Mouse (Mus musculus) testis, postnatal 14 days (tissue): ENCODE data around the gene Abi2.
"Not testable (repeated sequence)": the region's sequence is repeated elsewhere in the genome, so short reads cannot be mapped to it uniquely, and the experiment has no call there.

ENCODE experiments used
- DNase-seq: peaks from one replicate; pipeline ENCODE4 v3.0.0; 2021; ENCODE audit warnings: low spot score

Abi2 gene

GRCm38 (mm10) chr1:60409168-60409828 is at the start of gene Abi2:
Abi2 (plus strand) TSS chr1:60409619.
- peak; percentile 92 for DNase-seq

DNA sequence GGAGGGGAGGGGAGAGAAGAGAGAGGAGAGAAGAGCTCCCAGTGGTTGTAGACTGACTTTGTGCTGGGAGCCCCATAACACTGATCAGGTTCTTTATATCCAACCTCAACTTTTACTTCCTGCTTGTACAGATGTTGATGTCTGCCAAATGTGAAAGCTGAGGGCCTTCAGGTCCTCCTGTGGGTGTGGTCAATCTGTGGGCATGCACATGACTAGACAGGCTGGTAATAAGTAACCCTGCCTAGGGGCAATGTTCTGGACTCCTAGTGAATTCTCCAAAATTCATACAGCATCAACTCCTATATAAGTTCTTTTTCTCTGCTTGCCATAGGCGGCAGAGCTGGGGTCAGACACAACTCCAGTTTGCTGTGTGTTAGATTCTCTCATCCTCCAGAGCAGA is 47.8 kb upstream of the Abi2 start:
- no peak for DNase-seq

DNA sequence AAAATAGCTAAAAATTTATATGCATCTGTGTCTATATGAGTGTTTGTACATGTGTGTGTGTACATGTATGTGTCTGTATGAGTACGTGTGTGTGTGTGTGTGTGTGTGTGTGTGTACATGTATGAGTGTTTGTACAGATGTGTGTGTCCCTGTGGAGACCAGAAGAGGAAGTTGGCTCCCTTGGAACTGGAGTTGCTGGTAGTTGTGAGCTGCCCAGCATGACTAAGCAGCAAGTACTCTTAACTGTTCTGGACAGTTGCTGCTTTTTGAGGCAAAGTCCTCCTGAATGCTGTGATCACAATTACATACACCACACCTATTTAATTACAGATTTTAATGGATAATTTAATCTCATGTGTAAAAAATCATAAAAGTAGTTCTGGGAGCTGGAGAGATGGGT is 32.9 kb upstream of the Abi2 start:
- DNase-seq = no peak

- no peak for DNase-seq
Measured at GRCm38 (mm10) chr1:60381910-60382309, 27.5 kb upstream of the Abi2 start.

- DNase-seq = no peak
Measured at GRCm38 (mm10) chr1:60404848-60405247, 4.6 kb upstream of the Abi2 start.

DNA sequence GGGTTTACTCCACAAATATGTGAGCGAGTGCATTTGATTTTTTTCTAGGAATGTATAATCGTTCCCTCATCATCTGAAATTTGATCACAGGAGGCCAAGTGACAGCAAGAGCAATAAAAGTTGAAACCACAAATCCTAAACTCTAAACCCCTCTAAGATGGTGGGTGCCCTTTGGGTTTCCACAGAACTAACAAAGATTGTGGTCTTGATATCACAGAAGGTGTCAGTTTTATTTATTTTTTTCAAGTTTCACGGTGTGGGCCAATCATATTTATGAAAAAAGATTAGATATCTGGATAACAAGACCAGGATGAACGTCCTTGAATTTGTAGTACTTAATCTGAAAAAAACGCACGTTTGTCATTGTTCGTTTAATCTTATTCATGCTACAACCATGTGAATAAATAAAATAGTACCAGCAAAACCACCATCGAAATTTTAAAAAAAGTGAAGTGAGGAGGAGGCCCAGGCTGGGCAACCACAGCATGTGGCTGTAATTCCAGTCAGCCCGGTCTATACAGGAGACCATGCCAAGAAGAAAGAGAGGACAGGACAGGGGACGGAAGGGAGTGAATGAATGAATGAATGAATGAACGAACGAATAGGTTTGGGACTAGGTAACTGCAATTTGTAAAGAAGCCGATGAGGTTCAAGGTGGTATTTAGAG is 785 bp upstream of the Abi2 start:
- DNase-seq = no peak

DNA sequence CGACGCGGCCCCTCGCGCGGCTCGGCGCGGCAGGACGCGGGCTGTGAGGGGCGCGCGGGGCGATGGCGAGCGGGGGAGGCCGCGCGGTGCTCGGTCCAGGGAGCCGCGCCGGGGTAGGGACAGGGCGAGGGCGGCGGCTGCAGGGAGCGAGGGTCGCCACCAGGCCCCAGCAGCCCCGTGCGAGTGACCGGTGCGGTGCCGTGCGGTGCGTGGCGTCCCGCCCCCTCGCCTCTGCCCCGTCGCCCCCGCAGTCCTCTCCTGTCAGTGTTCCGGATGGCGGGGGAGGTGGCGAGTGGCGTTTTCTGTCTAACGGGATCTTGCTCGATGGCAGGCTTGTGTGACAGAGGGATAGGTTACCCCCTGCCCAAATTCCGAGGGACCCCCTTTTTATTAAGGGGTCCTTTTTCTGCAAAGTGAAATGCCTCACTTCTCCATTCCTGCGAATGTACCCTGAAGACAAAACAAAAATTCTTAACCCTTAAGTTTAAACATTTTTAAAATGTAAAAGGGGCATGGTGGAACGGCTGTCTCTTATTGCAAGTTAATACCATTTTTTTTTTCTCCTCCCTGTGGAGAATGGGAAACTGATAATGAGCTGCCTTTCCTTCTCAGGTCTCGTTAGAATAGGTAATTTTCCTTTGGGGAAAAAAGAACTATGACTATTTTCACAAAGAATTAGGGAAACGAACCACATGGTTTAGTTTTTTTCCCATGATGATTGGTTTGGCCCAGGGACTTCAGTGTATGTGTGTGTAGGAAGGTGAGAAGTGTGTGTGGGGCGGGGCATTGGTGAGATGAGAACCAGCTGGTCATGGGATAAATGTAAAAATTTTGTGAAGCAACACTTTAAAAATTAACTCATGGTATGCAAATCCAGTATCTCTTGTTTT is 754 bp downstream of the Abi2 start:
- DNase-seq = peak; percentile 76

GRCm38 (mm10) chr1:60416724-60417123 is 7.3 kb downstream of the Abi2 start:
- DNase-seq = no peak

DNA sequence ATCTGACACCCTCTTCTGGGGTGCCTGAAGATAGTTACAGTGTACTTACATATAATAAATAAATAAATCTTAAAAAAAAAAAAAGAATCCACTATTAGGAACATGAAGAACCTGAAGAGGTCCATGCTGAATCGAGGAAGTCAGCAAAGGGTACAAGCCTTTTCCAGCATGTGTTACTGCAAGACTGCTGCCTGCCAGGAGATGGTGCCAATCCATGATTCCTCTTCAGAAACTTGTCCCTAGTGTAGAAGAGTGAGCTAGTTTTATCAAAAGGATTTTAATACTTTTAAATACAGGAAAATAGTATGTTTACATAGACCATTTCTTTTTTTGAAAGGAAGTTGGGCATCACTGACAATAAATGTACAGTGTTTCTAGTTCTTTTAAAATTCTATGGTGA is 14.5 kb downstream of the Abi2 start:
- DNase-seq = no peak

DNA sequence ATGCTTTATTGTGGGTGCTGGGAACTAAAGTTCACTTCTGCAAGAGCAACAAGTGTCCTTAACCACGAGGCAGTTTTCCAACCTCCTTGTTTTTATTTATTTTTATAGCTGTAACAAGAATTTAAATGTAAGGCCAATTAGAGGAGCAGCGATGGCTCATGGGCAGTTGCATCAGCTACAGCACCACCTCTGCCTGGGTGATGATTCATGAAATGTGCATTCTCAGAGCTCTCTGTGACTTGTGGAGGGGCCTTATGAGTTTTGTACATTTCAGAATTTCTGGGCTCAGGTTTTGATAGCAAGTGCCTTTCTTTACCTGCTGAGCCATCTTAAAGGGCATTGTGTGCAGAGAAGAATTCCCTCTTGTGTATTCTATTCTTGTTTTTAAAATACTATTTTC is 18.9 kb downstream of the Abi2 start:
- no peak for DNase-seq

GRCm38 (mm10) chr1:60428932-60429331 is 19.5 kb downstream of the Abi2 start:
- DNase-seq = no peak

- no peak for DNase-seq
Measured at GRCm38 (mm10) chr1:60431531-60431930, 22.1 kb downstream of the Abi2 start.

DNA sequence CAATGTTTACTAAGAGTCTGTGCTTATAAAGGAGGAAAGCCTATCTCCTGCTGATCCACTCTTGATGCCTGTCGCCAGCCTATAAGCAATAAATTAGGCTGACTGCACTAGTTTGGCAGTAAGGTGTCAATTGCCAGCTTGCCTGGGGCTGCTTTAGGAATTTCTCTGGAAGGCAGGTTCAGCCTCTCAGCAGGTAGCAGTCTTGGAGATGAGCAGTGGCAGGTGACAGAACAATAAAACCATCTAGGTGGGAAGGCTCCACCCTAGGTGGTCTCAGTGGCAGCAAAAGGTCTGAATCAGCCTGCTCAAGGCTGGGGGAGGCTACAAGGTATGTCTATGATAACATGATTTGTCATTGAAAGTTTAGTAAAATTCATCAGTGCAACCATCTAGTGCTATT is 23.1 kb downstream of the Abi2 start:
- DNase-seq = no peak

DNA sequence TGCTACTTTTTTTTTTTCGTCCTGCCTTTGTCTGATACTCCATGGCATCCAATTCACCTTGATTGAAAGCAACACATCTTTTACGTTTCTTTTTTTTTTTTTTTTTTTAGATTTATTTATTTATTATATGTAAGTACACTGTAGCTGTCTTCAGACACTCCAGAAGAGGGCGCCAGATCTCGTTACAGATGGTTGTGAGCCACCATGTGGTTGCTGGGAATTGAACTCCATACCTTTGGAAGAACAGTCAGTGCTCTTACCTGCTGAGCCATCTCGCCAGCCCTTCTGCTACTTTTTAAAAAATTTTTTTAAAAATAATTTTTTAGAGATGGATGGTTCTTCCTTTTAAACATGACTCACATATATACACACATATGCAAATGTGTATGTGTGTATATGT is 32.0 kb downstream of the Abi2 start:
- not testable (repeated sequence) for DNase-seq

DNA sequence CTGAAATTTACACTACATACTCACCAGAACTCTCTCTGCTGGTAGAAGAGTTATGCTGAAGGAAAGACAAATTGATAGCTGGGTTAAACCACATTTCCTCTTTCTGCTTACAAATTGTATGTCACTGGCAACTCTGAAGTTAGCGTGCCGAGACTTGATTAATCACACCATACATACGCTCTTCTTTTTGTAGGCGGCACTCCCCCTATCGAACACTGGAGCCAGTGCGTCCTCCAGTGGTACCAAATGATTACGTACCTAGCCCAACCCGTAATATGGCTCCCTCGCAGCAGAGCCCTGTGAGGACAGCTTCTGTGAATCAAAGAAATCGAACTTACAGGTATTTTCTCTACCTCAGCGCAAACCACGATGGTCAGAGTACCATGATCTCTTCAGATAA is 37.6 kb downstream of the Abi2 start:
- DNase-seq = no peak

DNA sequence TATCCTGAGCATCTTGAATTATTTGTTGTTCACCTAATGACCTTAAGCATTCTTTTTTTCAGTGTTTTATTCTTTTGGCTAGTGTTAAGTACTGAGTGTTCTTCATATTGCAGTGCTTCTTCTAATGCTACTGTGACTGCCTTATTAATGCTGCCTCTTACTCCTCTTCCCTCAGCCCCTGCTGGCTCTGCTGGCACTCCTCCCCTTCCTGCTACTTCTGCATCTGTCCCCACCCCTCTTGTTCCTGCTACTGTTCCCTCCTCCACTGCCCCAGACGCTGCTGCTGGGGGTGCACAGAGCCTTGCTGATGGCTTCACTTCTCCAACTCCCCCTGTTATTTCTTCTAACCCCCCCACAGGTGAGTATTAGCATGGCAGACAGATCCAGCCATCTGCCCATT is 40.5 kb downstream of the Abi2 start:
- no peak for DNase-seq

- DNase-seq = no peak
Measured at GRCm38 (mm10) chr1:60460623-60461022, 51.2 kb downstream of the Abi2 start.

DNA sequence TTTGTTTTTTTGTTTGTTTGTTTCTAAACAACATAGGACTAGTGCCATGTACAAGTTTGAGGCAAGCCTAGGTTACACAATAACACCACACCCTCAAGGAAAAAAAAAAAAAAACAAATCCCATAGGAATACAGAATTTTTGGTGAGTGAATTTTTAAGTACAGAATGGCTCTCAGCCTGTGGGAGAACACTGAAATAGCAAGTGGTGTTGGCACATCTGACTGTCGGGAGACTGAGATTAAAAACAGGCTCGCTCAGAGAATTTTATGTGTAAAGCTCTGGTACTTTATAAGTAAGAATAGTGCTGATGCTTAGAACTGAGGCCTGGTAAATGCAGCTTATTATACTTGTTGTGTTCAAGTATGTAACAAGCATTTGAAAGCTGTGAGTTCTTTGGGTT is 60.1 kb downstream of the Abi2 start:
- no peak for DNase-seq

GRCm38 (mm10) chr1:60470541-60470940 is 61.1 kb downstream of the Abi2 start:
- DNase-seq = peak; percentile 11

GRCm38 (mm10) chr1:60481561-60481960 is 72.1 kb downstream of the Abi2 start:
- no peak for DNase-seq

- no peak for DNase-seq
Measured at GRCm38 (mm10) chr1:60482881-60483280, 73.5 kb downstream of the Abi2 start.

- no peak for DNase-seq
Measured at GRCm38 (mm10) chr1:60485649-60486048, 76.2 kb downstream of the Abi2 start.

- DNase-seq = no peak
Measured at GRCm38 (mm10) chr1:60488635-60489034, 79.2 kb downstream of the Abi2 start.
